In genomic region chr5:134584798-134585197, GRCm38 (mm10) we compare ENCODE assay signal across 25 mouse cellular contexts. TPM values are rescaled to one million over a fixed set of nuclear protein-coding genes. Genes with fewer than 3 reads are reported as not detected.
DNase-seq lines count a peak whose midpoint lies in the region; ATAC-seq and TF ChIP-seq lines count a peak whose summit lies in the region.
"Had no signal": no experiment of that assay in that cellular context is flagged by ENCODE, and none has a peak within 500 bp of the region (broad histone marks: within the 10 kb centered on the region; RNA-seq: fewer than 3 reads in every experiment).

No protein-coding gene starts in this region.

- peaks cover 30% of the 10 kb centered on the region for H3K36me3 ChIP-seq in liver, embryonic 15.5 days (replicated peaks)
- 0 out of 2 replicates have a peak, but pooled peaks cover 10% of the 10 kb centered on the region for H3K36me3 ChIP-seq in splenic B cell, adult 2 months (ENCODE audit: control insufficient read depth, insufficient read depth, low read length, poor library complexity, severe bottlenecking)
- H3K36me3 ChIP-seq: midbrain, embryonic 15.5 days had no signal

- no peak overlapping the region for H3K4me3 ChIP-seq in bone marrow, adult 2 months (replicated peaks; ENCODE audit: control insufficient read depth, low read depth, low read length)
- H3K4me3 ChIP-seq in liver, embryonic 15.5 days (replicated peaks): no peak overlapping the region
- H3K4me3 ChIP-seq: forebrain, embryonic 13.5 days; heart, embryonic 13.5 days; hindbrain, embryonic 12.5 days; midbrain, embryonic 15.5 days; neural tube, embryonic 12.5 days had no signal

- H3K4me2 ChIP-seq in liver, embryonic 15.5 days: peak overlapping the region; percentile 84
- H3K4me2 ChIP-seq: heart, embryonic 13.5 days; hindbrain, embryonic 12.5 days; midbrain, embryonic 15.5 days; neural tube, embryonic 12.5 days had no signal

- H3K27ac ChIP-seq in bone marrow, adult 2 months (ENCODE audit: control insufficient read depth, insufficient read depth, low read depth, low read length, poor library complexity): peak overlapping the region; percentile 51; the same call in 1 of the 2 replicates
- H3K27ac ChIP-seq in liver, embryonic 15.5 days (replicated peaks): 0 out of 2 replicates have a peak overlapping the region, but pooled peaks have one; percentile 69
- H3K27ac ChIP-seq: forebrain, embryonic 13.5 days; heart, embryonic 13.5 days; hindbrain, embryonic 12.5 days; midbrain, embryonic 15.5 days; neural tube, embryonic 12.5 days had no signal

- peak overlapping the region; percentile 93; the same call in 1 of the 2 replicates for H3K9ac ChIP-seq in liver, embryonic 15.5 days
- H3K9ac ChIP-seq: forebrain, embryonic 13.5 days; hindbrain, embryonic 12.5 days; midbrain, embryonic 15.5 days; neural tube, embryonic 12.5 days had no signal

- no peak for TF ChIP-seq POLR2A in bone marrow, adult 2 months (IDR thresholded peaks at IDR 0.05; ENCODE audit: borderline replicate concordance, control insufficient read depth, low read depth, low read length)

- WGBS in bone marrow, adult 2 months: 17% methylated on average over 5 of the region's 5 CpGs
- 30% methylated on average over 5 of the region's 5 CpGs for WGBS in liver, embryonic 15.5 days (ENCODE audit: insufficient replicate concordance)

- no peak for ATAC-seq in liver, embryonic 15.5 days (ENCODE audit: insufficient read depth)
- ATAC-seq: forebrain, embryonic 13.5 days; inflammation-experienced regulatory T-cells, adult 6 months; lung, postnatal 0 days; midbrain, embryonic 15.5 days; Patski had no signal

- no peaks in the 10 kb centered on the region for H3K27me3 ChIP-seq in liver, embryonic 15.5 days
- no peaks in the 10 kb centered on the region for H3K27me3 ChIP-seq in splenic B cell, adult 2 months (ENCODE audit: control insufficient read depth, insufficient read depth, low read length, poor library complexity, severe bottlenecking)
- H3K27me3 ChIP-seq: forebrain, embryonic 13.5 days; heart, embryonic 13.5 days; hindbrain, embryonic 12.5 days; midbrain, embryonic 15.5 days; neural tube, embryonic 12.5 days; Patski had no signal

- peak; percentile 44 to 45 for DNase-seq in spleen, postnatal 36 days (ENCODE audit: low spot score in 2 of 2)
- DNase-seq in spleen, postnatal 14 days (ENCODE audit: low spot score in 2 of 2): no peak
- DNase-seq in splenic B cell, adult 2 months (ENCODE audit: low read depth, low spot score): peak; percentile 77
- no peak for DNase-seq in kidney, adult 9 months
- DNase-seq in retina, postnatal 1 day: no peak
- no peak for DNase-seq in urinary bladder, adult 2 months (ENCODE audit: low spot score)
- DNase-seq: adrenal gland, adult 2 months; cerebellum, adult 2 months; cerebellum, postnatal 25 days; heart, adult 18-20 months; heart, postnatal 14 days; kidney, adult 18-20 months; kidney, postnatal 10 days had no signal

- no peaks in the 10 kb centered on the region for H3K9me3 ChIP-seq in liver, embryonic 15.5 days (replicated peaks)
- H3K9me3 ChIP-seq: forebrain, embryonic 13.5 days; heart, embryonic 13.5 days; hindbrain, embryonic 12.5 days; midbrain, embryonic 15.5 days; neural tube, embryonic 12.5 days had no signal

- TF ChIP-seq CTCF in bone marrow, adult 2 months (IDR thresholded peaks at IDR 0.05; ENCODE audit: control insufficient read depth, insufficient read depth, low read length): no peak

- H3K4me1 ChIP-seq in bone marrow, adult 2 months (ENCODE audit: control insufficient read depth, insufficient read depth, low read length): peaks cover 3% of the 10 kb centered on the region; the same call in 1 of the 2 replicates
- H3K4me1 ChIP-seq in liver, embryonic 15.5 days (replicated peaks): peaks cover 35% of the 10 kb centered on the region

RNA-seq across cellular contexts. Expression of gene Rfc2, which starts 3.6 kb away (rescaled TPM):
- polyA plus RNA-seq in bone marrow, adult 2 months (2011; ENCODE audit: insufficient read depth, insufficient read length, low replicate concordance, missing spikeins): 158 and 241 TPM in 2 replicates
- 157 and 158 TPM in 2 replicates for polyA plus RNA-seq in liver, embryonic 15.5 days (2015; fragmentation: Nextera tagmentation; extraction: Ambion mirVana)
- polyA plus RNA-seq in urinary bladder, adult 2 months (2012; rRNA removed): 69.2 and 82.6 TPM in 2 replicates

RNA-seq across cellular contexts. Expression of gene Syna, which starts 24.8 kb away (rescaled TPM):
- polyA plus RNA-seq in bone marrow, adult 2 months (2011; ENCODE audit: insufficient read depth, insufficient read length, low replicate concordance, missing spikeins): not detected in 2 replicates
- not detected in 2 replicates for polyA plus RNA-seq in liver, embryonic 15.5 days (2015; fragmentation: Nextera tagmentation; extraction: Ambion mirVana)
- 0.09 and 0.10 TPM in 2 replicates for polyA plus RNA-seq in urinary bladder, adult 2 months (2012; rRNA removed)
- polyA plus RNA-seq: heart, embryonic 13.5 days; limb, embryonic 11.5 days; liver, embryonic 16.5 days had no signal

RNA-seq across cellular contexts. Expression of gene Lat2, which starts 30.0 kb away (rescaled TPM):
- polyA plus RNA-seq in bone marrow, adult 2 months (2011; ENCODE audit: insufficient read depth, insufficient read length, low replicate concordance, missing spikeins): 29.7 and 70.2 TPM in 2 replicates
- polyA plus RNA-seq in liver, embryonic 15.5 days (2015; fragmentation: Nextera tagmentation; extraction: Ambion mirVana): 2.2 and 2.6 TPM in 2 replicates
- polyA plus RNA-seq in urinary bladder, adult 2 months (2012; rRNA removed): 6.9 TPM in 2 replicates

RNA-seq across cellular contexts. Expression of gene Clip2, which starts 32.6 kb away (rescaled TPM):
- polyA plus RNA-seq in bone marrow, adult 2 months (2011; ENCODE audit: insufficient read depth, insufficient read length, low replicate concordance, missing spikeins): 5.6 and 7.9 TPM in 2 replicates
- 0.46 and 0.50 TPM in 2 replicates for polyA plus RNA-seq in liver, embryonic 15.5 days (2015; fragmentation: Nextera tagmentation; extraction: Ambion mirVana)
- polyA plus RNA-seq in urinary bladder, adult 2 months (2012; rRNA removed): 11.1 and 15.6 TPM in 2 replicates

RNA-seq across cellular contexts. Expression of gene Eif4h, which starts 54.5 kb away (rescaled TPM):
- 90.3 and 101 TPM in 2 replicates for polyA plus RNA-seq in bone marrow, adult 2 months (2011; ENCODE audit: insufficient read depth, insufficient read length, low replicate concordance, missing spikeins)
- polyA plus RNA-seq in liver, embryonic 15.5 days (2015; fragmentation: Nextera tagmentation; extraction: Ambion mirVana): 171 and 194 TPM in 2 replicates
- polyA plus RNA-seq in urinary bladder, adult 2 months (2012; rRNA removed): 221 and 232 TPM in 2 replicates

Comparison
In these comparisons a context has a peak if more than half of its experiments do, and no peak if none do; other contexts are left out.
1. DNase-seq: peak in spleen, postnatal 36 days (2 of 2) and splenic B cell, adult 2 months (single experiment); none in spleen, postnatal 14 days (0 of 2), kidney, adult 9 months (single experiment), retina, postnatal 1 day (single experiment) and urinary bladder, adult 2 months (single experiment).